Mouse (Mus musculus): Measurements from ENCODE around the gene Satb2.

DNA sequence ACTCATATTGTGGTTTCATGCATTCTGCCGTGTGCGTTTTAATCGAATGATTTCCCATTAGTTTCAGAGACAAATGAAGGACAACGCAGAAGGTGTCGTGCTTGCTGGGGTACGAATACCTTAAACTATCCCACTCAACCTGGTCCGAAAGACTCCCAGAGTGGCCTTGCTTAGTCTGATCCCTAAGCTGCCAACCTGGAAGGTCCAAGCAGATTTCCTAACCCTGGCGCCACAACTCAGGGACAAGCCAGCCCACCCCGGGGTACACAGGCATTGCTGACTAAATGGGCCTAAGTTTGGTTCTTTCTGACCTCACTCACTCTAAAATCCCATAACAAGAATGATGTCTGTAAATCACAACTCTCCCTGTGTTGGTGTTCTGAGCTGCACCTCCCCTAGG, 132.1 kb downstream of the Satb2 start:
- TF ChIP-seq CTCF (IDR thresholded peaks at IDR 0.05; ENCODE audit: control insufficient read depth, insufficient read depth, low read length) (no peak), POLR2A (IDR thresholded peaks at IDR 0.05; ENCODE audit: borderline replicate concordance, control insufficient read depth, low read depth, low read length) (no peak)
